Mouse (Mus musculus): ENCODE data around the gene Hoxd4.

Hoxd4 gene

DNA sequence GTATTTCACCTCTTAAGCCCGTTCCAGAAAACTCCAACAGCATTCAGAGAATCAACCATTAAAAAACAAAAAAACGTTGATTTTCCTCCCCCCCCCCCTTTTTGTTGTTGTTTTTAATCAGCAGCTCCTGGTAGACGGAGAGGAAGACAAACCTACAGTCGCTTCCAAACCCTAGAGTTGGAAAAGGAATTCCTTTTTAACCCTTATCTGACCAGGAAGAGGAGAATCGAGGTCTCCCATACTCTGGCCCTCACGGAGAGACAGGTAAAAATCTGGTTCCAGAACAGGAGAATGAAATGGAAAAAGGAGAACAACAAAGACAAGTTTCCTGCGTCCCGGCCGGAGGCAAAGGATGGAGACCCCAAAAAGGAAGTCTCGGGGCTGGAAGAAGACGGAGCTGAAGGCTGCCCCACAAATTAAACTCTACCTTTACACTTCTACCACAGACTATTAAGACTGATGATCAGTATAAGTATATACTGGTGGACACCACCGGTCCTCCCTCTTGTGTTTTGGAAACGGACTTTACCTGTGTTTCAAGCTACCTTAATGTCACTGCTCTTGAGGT is 5.3 kb upstream of the Hoxd4 start:
- DNase-seq (ENCODE audit: low read depth), result no peak

DNA sequence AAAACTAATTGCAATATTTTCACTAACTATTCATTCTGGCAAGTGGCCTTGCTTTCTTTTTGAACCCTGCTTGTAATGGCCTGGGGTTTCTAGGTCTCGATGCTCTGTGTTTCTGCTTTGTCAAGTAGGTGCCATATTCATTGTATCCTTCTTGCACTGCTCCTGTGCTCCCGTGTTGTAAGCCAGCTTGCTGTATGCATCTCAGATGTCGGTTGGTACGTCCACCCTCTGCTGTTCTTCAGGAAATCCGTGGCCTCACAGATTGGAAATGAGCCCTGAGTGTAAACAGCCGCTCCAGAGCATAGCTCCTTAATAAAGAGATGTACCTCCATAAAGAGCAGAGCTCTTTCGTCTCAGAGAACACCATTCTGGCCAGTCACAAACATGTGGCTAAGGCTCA is 4.1 kb upstream of the Hoxd4 start:
- no peak for DNase-seq (ENCODE audit: low read depth)

DNA sequence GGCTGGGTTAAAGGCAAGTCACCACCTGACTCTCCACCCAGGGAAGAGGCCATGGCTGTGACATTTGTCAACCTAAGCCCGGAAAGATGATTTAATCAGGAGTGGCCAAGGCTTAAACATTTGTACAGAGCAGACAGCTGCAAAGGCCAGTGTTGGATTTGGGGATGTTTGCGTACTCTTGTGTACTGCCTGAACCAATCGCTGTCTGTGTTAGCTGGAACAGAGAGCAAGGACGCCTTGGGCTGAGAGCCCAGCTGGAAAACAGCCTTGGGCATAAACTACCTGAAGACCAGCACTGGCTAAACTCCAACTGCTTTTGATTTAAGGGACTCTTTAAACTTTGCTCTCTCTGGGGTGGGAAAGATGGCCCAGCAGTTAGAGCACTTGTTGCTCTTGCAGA is 3.1 kb upstream of the Hoxd4 start:
- DNase-seq (ENCODE audit: low read depth), result no peak

DNA sequence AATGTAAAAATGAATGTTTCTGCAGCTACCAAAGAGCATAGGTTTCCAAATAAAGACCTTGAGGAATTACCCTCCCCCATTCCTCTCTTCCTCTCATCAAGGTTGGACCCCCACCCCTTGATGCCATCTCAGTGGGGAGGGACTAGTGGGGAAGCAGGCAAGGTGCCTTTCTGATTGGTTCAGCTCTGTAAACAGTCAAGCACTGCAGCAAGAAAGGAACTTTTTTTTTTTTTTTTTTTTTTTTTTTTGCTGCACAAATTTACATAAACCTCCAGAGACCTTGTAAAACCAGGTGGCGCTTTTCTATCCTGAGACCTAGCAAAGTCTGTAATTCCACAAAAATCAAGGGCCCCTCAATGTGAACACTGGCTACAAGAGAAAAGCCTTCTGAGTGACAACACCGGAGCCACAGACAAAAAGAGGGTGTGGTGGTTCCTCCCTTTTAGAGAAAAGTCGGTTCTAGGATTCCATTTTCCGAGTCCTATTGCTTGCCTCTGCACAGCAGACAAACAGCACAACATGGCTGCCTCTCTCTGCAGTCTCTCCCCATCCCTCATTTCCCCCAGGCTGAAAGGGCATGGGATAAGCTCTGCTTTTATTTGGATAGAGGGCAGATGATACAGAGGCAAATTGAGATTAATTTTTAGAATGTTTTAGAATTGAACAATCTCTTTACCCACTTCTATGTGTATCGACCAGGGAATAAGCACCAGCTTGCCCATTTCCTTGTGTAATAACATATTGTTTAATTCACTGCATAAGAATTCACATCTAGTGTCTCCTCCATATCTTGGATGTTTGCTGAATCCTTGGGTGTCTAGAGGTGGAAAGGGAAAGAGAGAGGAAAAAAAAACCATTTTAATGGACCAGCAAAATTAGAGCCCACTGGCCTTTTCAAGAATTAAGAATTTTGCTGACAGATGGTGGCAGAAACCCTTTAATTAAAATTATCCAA is 2.0 kb upstream of the Hoxd4 start:
- DNase-seq (ENCODE audit: low read depth), result no peak

DNA sequence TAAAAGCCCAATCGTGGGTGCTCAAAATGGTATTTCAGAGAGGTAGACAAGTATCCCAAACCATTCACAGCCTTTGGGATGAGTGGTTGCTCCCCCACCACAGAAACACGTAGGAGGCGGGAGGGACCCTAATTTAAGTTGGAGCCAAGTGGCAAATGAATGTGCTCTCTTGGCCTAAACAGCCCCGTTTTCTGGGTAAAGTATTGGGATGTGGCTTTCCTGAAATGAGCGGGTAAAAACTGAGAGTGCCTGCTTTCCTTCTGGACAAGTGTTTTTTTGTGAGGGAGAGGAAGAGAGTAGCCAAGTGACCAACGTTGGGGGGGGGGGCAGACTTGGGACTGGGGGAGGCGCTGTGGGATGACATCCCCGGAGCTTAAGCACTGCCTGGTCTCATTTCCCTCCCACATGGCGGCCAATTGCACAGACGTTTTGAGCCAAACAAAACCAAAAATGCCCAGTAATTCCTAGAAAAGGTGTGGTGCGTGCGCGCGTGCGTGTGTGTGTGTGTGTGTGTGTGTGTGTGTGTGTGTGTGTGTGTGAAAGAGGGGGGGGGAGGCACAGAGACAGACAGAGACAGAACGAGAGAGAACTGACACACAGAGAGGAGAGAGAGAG is 693 bp upstream of the Hoxd4 start:
- no peak for DNase-seq (ENCODE audit: low read depth)

DNA sequence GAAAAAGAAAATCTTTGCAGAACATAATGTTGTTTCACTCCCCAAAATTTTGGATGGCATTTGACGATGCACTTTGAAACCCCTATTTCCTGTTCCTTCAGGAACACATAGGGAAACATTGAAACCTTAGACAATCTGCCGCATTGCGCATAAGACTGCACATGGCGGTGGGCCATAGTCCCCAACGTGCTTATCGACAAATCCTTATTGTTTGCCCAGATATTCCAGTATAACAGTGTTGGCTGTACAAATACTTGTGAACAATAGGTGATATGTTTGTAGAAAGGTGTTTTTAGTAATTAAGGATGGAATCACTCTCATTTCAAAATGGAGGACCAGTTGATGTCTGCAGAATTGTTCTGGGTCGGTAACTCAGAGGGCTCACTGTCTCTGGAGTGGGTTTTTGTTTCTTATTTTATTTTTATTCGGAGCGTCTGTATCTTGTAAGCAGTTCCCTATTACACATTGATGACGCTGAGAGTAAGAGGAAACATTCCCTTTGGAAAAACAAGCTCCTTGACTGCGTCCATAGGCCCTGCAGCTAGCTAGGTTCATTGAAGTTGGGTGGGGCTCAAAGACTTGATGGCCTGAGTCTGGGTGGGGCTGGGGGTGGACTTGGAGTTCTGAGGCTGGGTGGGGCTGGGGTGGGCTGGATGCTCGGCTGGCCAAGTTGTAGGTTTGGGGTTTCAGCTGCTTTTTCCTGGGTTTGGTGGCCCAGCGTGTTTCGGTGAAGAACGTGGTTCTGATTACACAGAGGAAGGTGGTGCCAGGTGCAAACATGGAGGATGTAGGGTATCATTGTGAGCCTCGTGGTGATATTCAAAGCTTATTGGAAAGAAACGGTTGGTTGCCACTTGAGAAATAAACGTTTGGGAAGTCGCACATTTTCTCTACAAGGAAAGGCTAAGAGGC is 1.8 kb downstream of the Hoxd4 start:
- DNase-seq (ENCODE audit: low read depth), result no peak

DNA sequence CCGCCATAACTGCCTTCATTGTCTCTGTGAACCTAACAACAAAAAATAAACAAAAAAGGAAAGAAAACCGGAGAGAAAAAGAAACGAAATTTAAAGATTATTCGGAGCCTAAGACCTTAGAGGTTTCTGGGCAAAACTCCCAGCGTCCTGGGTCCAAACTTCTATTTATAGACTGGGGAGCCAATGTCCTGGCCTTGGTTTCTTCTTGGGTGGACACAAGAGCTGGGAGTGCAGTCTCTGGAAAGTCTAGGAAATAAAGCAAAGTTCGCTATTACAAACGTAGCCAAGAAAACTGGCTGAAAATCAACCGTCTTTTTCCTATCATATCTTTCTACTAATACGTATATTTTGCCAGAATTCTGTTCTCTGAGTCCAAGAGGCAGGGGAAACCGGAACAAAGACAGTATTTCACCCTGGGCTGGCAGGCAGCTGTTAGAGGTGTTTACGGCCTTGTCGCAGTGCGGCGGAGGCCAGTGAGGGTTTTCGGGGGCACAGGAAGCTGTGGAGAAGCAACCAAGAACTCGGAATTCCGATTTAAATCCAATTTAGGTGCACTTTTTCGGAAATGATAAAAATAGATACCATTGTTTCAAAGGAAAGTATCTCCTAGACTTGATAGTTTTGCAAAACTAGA is 2.5 kb downstream of the Hoxd4 start:
- no peak for DNase-seq (ENCODE audit: low read depth)

DNA sequence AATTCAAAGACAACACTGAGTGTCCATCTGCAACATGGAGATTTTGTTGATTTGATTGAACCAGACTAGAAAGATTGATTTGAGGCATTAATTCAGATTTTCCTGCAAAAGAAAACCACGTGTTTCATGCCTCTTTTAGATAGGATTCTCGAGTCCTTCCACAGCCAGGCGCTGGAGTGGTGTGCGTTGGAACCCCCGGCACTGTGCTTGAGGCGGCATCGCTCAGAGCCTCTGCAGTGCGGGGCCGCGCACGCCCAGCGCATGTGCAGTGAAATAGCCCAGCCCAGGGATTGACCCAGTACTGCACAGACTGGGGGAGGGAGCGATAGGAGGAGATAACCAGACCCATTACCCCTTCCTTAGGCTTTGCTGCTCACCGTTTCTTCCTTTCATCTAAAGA is 3.2 kb downstream of the Hoxd4 start:
- DNase-seq (ENCODE audit: low read depth), result no peak

DNA sequence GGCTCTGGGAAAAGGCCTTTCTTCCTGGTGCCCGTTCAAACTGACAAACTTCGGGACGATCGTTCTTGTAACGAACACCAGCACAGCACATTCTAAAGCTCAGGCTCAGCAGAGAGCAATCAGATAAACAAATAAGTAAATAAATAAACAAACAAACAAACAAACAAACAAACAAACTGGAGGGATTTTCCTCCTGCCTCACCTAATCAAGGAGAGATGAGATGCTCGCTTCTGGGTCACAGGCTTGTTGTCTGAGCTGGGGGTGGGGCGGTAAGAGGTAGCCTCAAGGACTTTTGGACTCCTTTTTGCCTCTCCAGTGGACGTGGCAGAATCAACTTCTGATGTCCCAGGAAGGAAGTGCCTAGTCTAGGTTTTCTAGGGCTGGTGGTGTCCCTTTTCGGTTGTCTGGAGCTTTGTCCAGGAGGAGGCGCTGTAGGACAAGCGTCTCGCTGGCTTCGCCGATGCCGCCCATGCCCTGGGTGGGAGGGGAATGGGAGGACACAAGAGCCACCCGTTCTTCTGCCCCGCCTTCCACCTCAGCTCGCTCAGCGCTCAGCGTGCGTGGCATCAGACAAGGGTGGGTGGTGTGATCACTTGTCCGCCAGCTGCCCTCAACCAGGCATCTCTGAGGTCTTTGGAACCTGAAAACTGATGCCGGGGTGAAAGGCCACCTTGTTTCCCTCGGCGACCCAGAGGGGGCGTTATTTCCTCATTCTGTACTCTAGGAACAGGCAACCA is 3.9 kb downstream of the Hoxd4 start:
- peak; percentile 79 for DNase-seq (ENCODE audit: low read depth)

DNA sequence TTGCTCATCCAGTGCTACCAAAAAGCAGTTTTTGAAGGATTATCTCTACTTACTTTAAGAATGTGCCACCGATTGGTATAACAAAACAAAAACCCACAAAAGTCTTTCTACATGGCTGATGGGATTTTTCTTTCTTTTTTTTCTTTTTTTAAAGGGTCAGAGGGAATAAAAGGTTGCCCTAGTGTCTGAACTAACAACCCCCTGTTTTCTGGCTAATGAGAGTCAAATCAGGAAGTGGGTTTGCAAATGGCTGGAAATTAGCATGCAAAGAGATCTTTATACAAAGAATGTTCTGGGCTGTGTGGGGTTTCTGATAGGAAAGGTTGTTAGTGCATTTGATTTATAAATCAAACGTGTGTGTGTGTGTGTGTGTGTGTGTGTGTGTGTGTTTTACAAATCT is 8.7 kb downstream of the Hoxd4 start:
- no peak for DNase-seq (ENCODE audit: low read depth)

DNA sequence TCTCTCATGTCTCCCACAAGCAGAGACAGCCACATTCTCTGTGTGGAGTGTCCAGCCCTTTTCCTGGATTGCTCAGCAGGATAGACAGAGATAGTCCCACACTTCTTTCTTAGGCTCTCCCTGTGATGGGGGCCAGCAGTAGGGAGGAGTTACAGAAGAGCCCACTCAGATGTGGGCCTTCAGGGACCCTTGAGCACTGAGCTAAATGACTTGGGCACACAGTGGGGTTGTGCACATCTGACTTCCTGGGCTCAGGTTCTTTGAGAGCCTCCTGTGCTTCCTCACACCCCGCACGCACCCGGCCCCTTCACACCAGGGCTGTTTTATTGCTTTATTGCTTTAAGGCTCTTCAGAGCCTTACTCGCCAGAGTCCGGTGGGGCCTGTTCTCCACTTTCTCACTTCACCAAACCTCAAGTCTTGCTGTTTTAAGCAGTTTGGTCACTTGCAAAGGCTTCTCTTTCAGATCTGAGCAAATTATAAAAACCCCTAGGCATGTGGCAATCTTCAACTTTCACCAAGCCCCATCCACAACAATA is 9.3 kb downstream of the Hoxd4 start:
- no peak for DNase-seq (ENCODE audit: low read depth)

DNA sequence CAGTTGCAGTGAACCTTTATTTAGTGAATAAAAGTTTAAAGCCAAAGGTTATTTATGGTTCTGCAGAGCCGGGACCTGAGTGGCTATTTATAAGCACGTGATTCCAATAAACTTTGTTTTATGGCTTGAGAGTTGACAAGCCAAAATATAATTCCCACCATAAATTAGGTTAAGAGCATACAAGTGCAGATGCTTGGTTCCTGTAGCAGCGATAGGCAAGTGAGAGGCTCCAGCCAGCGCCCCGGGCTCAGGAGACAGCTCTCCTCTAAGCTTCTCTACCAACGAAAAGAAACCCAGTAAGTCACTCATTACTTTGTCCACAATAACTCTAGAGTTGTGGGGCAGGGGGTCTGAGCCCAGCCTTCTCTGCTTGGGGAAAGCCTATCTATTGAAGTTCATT is 10.2 kb downstream of the Hoxd4 start:
- DNase-seq (ENCODE audit: low read depth), result no peak

DNA sequence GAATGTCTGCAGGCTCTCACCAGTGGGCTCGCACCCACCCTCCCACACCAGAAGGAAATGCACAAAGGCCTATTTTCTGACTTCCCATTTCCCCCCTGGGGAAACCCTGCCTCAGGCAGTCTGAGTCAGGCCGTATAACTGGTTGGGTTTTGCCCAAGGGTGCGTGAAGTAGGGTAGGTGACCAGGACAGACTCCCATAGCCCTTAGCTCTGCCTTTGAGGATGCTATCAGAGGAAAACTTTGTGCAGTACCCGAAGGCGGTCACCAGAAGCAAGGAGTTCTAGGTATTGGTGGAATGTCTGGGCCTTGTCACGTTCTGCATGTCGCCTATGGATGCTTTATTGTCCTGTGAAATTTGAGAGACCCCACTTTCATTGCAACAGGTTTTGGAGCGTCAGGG is 11.2 kb downstream of the Hoxd4 start:
- no peak for DNase-seq (ENCODE audit: low read depth)

DNA sequence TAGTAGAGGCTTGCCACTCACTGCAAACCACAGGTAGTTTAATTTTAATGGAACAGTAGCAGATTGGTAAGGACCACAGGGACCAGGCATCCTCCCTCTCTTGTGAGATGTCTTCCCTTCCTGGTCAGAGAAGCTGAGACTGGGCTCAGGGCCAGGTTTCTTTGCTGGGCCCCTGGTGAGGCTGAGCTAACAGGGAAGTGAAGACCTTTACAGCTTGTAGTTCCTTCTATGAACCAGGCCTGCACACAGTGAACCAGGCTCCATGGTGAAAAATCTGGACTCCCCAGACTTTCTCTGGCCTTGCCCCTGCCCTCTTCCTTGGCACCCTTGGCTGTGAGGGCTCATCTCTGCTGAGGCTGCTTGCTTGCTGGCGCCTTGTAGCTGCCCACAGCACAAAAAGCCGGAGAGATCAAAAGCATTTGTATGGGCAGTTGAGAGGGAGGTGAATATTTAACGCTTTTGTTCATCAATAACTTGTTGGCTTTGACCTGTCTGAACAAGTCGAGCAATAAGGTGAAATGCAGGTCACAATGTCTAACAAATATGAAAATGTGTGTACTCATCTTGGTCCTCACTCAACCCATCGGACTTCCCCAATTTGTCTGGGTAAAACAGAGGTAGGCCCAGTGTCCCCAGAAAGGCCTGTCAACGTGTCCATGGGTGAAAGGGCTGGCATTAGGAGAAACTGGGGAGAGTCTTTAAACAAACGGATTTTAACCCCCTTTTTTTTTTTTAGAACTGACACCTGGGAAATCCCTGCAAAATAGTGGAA is 12.7 kb downstream of the Hoxd4 start:
- no peak for DNase-seq (ENCODE audit: low read depth)

DNA sequence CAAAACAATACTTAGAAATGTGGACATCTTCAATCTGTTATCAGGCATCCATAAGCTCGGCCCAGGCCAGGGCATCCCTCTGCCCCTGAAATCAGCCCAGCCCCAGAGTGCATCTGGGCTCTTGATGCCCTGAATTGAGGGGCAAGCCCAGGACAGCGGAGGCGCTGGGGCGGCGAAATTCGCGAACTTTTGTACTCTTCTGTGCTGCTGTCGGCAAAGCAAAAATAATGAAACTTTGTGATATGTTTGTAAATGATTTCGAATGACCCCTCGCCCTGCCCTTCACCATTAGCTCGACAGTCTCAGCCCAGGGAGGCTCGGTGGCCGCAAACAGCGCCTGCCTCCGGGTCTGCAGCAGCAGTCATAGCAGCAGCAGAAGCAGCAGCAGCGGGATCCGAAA is 13.4 kb downstream of the Hoxd4 start:
- DNase-seq (ENCODE audit: low read depth), result no peak

DNA sequence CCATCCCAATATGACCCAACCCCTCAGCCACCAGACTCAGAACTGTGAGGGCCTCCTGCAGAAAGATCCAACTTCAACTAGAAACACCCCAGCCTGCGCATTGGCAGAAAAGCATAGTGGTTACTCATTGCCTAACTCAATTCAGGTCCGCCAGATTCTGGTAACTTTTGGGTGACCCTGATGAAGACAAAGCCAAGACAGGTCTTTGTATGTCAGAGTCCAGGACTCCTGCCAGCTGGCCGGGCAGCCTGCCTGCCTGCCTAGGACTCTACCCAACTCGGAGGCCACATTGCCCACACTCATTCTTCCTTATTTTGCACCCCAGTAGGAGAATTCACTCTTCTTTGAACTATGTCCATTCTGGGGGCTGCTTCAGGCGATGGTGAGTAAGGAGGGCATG is 14.8 kb downstream of the Hoxd4 start, which contains the start of gene Gm28230:
Gene Gm28230 (plus strand): TSS at position 178 of the 400 bp plus-strand sequence.
- no peak for DNase-seq (ENCODE audit: low read depth)

DNA sequence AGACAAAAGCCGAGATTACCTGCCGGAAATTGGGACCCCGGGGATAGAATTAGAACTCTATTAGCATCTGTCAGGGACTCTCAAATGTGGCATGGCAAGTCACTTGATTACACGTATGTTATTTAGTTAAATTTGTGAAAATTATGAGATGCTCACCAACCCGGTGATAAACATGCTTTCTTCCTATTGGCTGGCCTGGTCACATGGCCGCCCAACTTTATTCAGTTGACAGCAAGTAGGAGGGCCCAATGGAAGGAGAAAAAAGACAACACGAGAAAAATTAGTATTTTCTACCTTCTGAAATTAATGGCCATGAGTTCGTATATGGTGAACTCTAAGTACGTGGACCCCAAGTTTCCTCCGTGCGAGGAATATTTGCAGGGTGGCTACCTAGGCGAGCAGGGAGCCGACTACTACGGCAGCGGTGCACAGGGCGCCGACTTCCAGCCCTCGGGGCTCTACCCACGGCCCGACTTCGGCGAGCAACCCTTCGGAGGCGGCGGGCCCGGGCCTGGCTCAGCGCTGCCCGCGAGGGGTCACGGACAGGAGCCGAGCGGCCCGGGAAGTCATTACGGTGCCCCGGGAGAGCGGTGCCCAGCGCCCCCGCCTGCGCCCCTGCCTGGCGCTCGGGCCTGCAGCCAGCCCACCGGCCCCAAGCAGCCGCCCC is 15.4 kb downstream of the Hoxd4 start:
- no peak for DNase-seq (ENCODE audit: low read depth)

DNA sequence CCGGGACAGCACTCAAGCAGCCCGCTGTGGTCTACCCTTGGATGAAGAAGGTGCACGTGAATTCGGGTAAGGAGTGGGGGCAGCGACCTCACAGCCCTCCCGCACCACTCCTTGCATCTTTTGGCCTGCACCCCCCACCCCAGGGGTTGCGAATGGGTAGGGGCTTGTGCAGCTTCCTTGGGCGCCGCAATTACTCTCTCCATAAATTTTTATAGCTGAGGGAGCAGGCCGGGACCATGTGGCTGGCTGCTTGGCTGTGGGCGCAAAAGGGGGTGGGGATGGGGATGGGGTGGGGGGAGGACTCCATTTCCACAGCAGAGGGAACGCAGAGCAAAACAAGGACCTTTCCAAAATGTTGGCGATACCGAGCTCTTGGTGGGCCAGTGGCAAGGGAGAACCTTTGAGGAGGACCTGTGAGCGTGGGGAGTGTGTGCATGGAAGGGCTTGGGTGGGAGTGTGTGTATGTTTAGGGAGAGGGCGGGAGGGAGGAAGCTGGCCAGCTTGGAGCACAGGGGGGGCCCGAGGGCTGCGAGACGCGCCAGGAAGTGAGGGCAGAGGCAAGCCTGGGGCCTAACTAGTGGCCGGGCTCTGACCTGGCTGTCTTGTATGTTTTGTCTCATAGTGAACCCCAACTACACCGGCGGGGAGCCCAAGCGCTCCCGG is 16.0 kb downstream of the Hoxd4 start:
- no peak for DNase-seq (ENCODE audit: low read depth)

DNA sequence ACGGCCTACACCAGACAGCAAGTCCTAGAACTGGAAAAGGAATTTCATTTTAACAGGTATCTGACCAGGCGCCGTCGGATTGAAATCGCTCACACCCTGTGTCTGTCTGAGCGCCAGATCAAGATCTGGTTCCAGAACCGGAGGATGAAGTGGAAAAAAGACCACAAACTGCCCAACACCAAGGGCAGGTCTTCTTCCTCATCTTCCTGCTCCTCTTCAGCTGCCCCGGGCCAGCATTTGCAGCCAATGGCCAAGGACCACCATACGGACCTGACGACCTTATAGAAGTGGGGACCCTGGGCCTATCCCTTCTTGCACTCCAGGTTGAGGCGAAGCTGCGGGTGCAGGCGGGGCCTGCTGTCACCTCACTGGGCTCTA is 16.6 kb downstream of the Hoxd4 start:
- DNase-seq (ENCODE audit: low read depth), result no peak

Measured in c-Kit-positive CD71-negative TER-119-negative erythroid progenitor cells, embryonic 14.5 days (primary cell).